Mouse (Mus musculus) liver, embryonic 12.5 days (tissue): ENCODE results near the gene Mpc1. TPM values are rescaled to one million over a fixed set of nuclear protein-coding genes. Genes with fewer than 3 reads are reported as not detected.

Source experiments
- ATAC-seq: fragments of 200-750 bp; cut with Nextera tagmentation; 2 replicates; pipeline ENCODE4 v1.8.0; 2017; ENCODE audit warnings: moderate number of reproducible peaks, mild to moderate bottlenecking, moderate library complexity
- H3K27ac ChIP-seq: fragments of 300-500 bp; sonication (generic); 2 replicates; pipeline ENCODE4 v1.5.1; 2016; ENCODE audit warnings: mild to moderate bottlenecking
- H3K27me3 ChIP-seq: fragments of 300-500 bp; sonication (generic); replicated peaks from 2 replicates; pipeline ENCODE4 v1.6.1; 2016; ENCODE audit warnings: mild to moderate bottlenecking, moderate library complexity
- H3K36me3 ChIP-seq: fragments of 300-500 bp; sonication (generic); 2 replicates; pipeline ENCODE4 v1.6.1; 2016; ENCODE audit warnings: mild to moderate bottlenecking, moderate library complexity
- H3K4me1 ChIP-seq: fragments of 300-500 bp; sonication (generic); 2 replicates; pipeline ENCODE4 v1.6.1; 2016
- H3K4me2 ChIP-seq: fragments of 300-500 bp; sonication (generic); 2 replicates; pipeline ENCODE4 v1.6.1; 2016; ENCODE audit warnings: mild to moderate bottlenecking, moderate library complexity
- H3K4me3 ChIP-seq: fragments of 300-500 bp; sonication (generic); 2 replicates; pipeline ENCODE4 v1.5.1; 2016; ENCODE audit warnings: mild to moderate bottlenecking, moderate library complexity
- H3K9ac ChIP-seq: fragments of 300-500 bp; sonication (generic); 2 replicates; pipeline ENCODE4 v1.6.1; 2016; ENCODE audit warnings: mild to moderate bottlenecking, moderate library complexity
- H3K9me3 ChIP-seq: fragments of 300-500 bp; sonication (generic); replicated peaks from 2 replicates; pipeline ENCODE4 v1.6.1; 2016; ENCODE audit warnings: mild to moderate bottlenecking, moderate library complexity
- WGBS: fragments of 180-500 bp; shearing (Covaris S2); methylation state at CpG from one replicate; pipeline ENCODE4 v1.1.7; 2016; ENCODE audit not compliant: insufficient replicate concordance; 5-methylcytosine and 5-hydroxymethylcytosine counted together
- polyA plus RNA-seq: library from polyadenylated mRNA; unstranded; fragments of >200 nt; fragmentation: Nextera tagmentation; extraction: Ambion mirVana; gene quantifications from 2 replicates; pipeline ENCODE4 v1.2.1, GENCODE M21; 2016

Mpc1 gene
- polyA plus RNA-seq, 1 experiment from 2014 or later, result 102 TPM

DNA sequence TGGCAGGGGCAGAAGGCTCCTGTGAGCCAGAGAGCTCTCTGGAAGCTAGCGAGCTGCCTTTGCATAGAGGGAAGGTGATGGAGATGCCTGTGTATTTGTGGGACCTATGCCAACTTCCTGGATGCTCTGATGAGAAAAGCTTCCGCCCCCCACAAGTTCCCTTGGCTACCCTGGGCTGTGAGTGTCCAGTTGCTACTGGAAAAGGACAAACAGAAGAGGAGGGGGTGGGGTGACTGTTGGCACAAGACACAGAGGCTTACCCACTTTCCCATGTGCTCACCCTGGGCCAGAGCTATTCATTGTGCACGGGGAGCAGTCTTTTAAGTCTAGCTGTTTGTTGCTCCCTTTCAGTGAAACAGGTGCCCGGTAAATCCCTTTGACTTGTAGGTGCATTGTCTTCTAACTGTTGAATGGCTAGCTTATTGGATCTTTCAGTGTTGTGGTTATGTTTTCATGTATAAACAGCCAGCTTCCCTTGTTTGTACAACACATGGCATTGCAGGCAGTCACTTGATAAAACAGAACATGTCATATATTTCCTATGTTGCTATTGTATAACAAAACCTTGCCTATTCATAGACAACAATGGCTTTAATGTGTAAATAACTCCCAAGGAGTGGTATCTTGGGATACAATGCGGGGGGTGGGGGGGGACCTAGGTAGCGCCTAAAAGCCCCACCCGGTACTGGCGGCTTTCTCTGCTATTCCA, 57.1 kb downstream of the Mpc1 start:
- H3K27me3 ChIP-seq, result peaks cover 62% of the 10 kb centered on the region

DNA sequence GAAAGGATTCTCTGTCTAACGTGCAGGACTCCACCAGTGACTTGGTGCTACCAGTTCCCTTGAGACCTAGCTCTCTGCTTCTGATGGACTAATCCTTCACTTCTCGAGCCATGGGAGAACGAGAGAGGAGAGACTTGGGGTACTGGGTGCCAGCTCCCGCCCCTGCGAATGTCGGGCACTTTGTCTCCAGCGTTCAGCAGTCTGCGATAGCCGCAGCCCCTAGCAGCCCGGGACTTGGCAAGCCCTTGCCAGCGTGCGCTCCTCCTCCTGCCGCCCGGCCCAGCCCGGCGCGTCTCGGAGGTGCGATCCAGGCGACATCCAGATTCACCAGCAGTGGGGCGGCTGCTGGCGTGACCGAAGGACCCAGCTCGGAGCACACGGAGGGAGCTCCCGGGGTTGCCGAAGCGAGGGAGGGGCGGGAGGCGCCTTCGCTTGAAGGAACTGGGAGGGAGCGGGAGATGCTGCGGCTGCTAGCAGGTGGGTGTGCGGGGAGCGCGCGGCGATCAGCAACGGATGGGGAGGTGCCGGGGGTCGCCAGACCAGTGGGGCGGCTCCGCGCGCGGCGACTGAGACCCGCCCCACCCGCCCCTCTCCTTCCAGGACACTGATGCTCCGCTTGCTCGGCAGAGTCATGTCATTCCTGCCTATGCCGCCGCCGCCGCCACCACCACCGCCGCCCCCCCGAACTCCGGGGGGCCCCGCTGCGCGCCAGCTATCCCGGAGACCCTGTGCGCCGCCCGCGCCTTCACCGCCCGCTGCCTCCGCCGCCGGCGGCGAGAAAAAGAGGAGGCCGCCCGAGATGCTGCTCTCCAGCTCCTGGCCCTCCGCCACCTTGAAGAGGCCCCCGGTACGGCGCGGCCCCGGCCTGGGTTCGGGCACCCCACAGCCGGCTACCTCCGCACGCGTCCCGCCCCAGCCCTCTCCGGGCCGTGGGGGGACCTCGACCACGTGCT, 58.0 kb downstream of the Mpc1 start:
- Histone ChIP-seq H3K9me3 (no peaks in the 10 kb centered on the region), H3K4me3 (peak overlapping the region; percentile 44), H3K9ac (no peak overlapping the region), H3K27ac (no peak overlapping the region), H3K4me2 (peak overlapping the region; percentile 69), H3K4me1 (peaks cover 15% of the 10 kb centered on the region; the same call in 1 of the 2 replicates), H3K36me3 (no peaks in the 10 kb centered on the region), H3K27me3 (peaks cover 62% of the 10 kb centered on the region)
- ATAC-seq, result 0 out of 2 replicates have a peak, but pooled peaks have one; percentile 15
- WGBS, result 2% methylated on average over 91 of the region's 92 CpGs

More for the DNA sequence above, 57.1 kb downstream of the Mpc1 start:
- no peak overlapping the region for H3K4me3 ChIP-seq
- H3K4me2 ChIP-seq, result no peak overlapping the region
- no peak overlapping the region for H3K9ac ChIP-seq
- H3K36me3 ChIP-seq, result no peaks in the 10 kb centered on the region
- ATAC-seq, result no peak
- H3K27ac ChIP-seq, result no peak overlapping the region
- H3K9me3 ChIP-seq, result no peaks in the 10 kb centered on the region
- peaks cover 15% of the 10 kb centered on the region; the same call in 1 of the 2 replicates for H3K4me1 ChIP-seq
- WGBS, result 33% methylated on average over 8 of the region's 8 CpGs

DNA sequence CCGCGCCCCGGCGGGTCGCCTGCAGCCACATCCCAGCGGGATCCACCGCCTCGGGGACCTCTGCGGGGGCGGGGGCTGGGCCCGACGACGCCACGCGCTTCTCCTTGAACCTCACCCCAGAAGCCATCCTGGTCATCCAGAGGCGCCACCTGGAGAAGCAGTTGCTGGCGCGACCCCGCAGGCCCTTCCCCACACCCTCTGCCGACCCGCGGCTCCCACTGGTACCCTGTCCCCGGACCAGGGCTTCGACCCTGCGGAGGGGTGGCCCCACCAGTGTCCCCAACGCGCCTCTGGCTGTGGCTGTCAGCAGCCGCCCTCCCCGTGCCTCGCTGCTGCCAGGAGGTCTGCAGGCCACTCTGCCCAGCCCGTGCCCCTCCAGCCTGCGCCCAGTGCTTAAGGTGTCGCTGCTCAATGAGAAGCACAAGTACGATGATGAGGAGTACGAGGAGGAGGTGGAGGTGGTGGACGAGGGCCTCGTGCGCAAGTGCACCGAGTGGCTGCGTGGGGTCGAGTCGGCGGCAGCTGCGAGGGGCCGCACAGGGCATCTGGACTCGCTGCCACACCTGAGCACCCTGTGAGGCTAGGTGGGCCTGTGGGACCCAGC, 58.8 kb downstream of the Mpc1 start:
- Histone ChIP-seq H3K4me2 (peak overlapping the region; percentile 69), H3K4me1 (peaks cover 15% of the 10 kb centered on the region; the same call in 1 of the 2 replicates), H3K4me3 (peak overlapping the region; percentile 44), H3K27ac (no peak overlapping the region), H3K9me3 (no peaks in the 10 kb centered on the region), H3K36me3 (no peaks in the 10 kb centered on the region), H3K9ac (no peak overlapping the region), H3K27me3 (peaks cover 62% of the 10 kb centered on the region)
- 13% methylated on average over 46 of the region's 46 CpGs for WGBS
- 0 out of 2 replicates have a peak, but pooled peaks have one; percentile 18 for ATAC-seq

DNA sequence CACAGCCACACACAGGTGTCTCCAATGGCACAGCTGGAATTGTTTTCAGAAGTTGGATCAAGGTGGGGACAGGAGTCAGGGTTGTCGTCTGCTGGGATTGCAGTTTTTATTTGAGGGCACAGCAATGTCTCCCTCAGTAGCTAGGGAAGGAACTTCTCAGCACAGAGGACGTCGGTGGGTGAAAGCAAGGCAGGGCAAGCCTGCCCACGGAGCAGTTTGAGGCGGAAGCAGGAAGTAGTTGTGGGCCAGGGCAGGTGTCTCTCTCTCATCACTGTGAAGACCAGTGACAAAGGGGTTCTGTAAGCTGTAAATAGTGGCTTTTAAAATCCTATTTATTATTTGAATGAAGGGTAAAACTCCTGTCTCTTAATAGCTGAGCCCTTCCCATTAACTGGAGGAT, 60.0 kb downstream of the Mpc1 start:
- Histone ChIP-seq H3K9ac (no peak overlapping the region), H3K4me1 (peaks cover 15% of the 10 kb centered on the region; the same call in 1 of the 2 replicates), H3K27me3 (peaks cover 60% of the 10 kb centered on the region), H3K27ac (no peak overlapping the region), H3K36me3 (no peaks in the 10 kb centered on the region), H3K4me3 (no peak overlapping the region), H3K4me2 (no peak overlapping the region), H3K9me3 (no peaks in the 10 kb centered on the region)
- 15% methylated on average over 5 of the region's 5 CpGs for WGBS
- no peak for ATAC-seq

DNA sequence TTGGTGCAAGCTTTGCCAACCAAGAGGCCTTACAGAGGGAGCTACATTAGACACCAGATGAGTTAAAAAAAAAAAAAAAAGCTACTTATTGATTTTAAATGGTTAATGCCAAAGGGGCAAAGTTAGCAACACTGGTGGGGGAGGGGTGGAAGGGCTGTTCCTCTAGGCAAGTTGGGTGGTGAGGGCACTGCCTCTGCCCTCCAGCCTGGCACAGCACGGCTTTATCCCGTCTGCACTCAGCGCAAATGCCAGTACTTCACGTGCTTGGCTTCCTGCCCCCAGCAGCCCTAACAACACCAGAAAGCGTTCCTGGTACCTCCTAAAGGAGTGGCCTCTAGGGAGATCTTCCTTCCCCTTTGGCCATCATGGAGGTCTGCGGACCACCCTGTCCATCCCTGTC, 60.7 kb downstream of the Mpc1 start:
- Histone ChIP-seq H3K4me2 (no peak overlapping the region), H3K4me1 (peaks cover 15% of the 10 kb centered on the region; the same call in 1 of the 2 replicates), H3K36me3 (no peaks in the 10 kb centered on the region), H3K9me3 (no peaks in the 10 kb centered on the region), H3K27me3 (peaks cover 55% of the 10 kb centered on the region), H3K27ac (no peak overlapping the region), H3K4me3 (no peak overlapping the region), H3K9ac (no peak overlapping the region)
- no peak for ATAC-seq
- 65% methylated on average over 6 of the region's 6 CpGs for WGBS

Other genes with a start within 250 kb of the Mpc1 start
- not detected in 2 replicates for gene Gm49673, start 135.1 kb upstream of the Mpc1 start, polyA plus RNA-seq
- gene Rnaset2a, start 134.8 kb upstream of the Mpc1 start, polyA plus RNA-seq, result 16.6 and 17.0 TPM in 2 replicates
- gene Fgfr1op, start 117.4 kb upstream of the Mpc1 start, polyA plus RNA-seq, result 18.2 and 18.8 TPM in 2 replicates
- gene Ccr6, start 46.9 kb upstream of the Mpc1 start, polyA plus RNA-seq, result 0.22 TPM in 1 of 2 replicates, not detected in the other
- gene Sft2d1, start 28.2 kb downstream of the Mpc1 start, polyA plus RNA-seq, result 64.0 and 64.8 TPM in 2 replicates
- 0.04 and 0.12 TPM in 2 replicates for gene Prr18, start 54.6 kb downstream of the Mpc1 start, polyA plus RNA-seq
- 0.08 and 0.15 TPM in 2 replicates for gene T2, start 73.1 kb downstream of the Mpc1 start, polyA plus RNA-seq
- gene T, start 151.5 kb downstream of the Mpc1 start, polyA plus RNA-seq, result not detected in 2 replicates
- gene Pde10a, start 242.5 kb downstream of the Mpc1 start, polyA plus RNA-seq, result 1.1 and 1.7 TPM in 2 replicates